Mouse (Mus musculus) left cerebral cortex, postnatal 10 days (tissue): ENCODE results near the gene Vwc2. TPM values are rescaled to one million over a fixed set of nuclear protein-coding genes. Genes with fewer than 3 reads are reported as not detected.

Experiments used
- DNase-seq, 2 experiments: peaks; one replicate each; pipeline ENCODE4 v3.0.0; 2021 to 2022; ENCODE audit warnings: low spot score in 2 of 2, mixed read lengths in 1 of 2; ENCODE audit errors: extremely low spot score in 1 of 2
- intact Hi-C: fragments of 180-260 bp; cut with DNase I; formaldehyde crosslinking; loops from one replicate; pipeline ENCODE4 v1.15.1; 2025
- total RNA-seq, 2 experiments: library from RNA; stranded (reverse); gene quantifications; 2 replicates each; pipeline ENCODE4 v1.2.3; 2021

Vwc2 gene
- 10 to 100 TPM; 11.3 to 12.7 TPM for total RNA-seq

DNA sequence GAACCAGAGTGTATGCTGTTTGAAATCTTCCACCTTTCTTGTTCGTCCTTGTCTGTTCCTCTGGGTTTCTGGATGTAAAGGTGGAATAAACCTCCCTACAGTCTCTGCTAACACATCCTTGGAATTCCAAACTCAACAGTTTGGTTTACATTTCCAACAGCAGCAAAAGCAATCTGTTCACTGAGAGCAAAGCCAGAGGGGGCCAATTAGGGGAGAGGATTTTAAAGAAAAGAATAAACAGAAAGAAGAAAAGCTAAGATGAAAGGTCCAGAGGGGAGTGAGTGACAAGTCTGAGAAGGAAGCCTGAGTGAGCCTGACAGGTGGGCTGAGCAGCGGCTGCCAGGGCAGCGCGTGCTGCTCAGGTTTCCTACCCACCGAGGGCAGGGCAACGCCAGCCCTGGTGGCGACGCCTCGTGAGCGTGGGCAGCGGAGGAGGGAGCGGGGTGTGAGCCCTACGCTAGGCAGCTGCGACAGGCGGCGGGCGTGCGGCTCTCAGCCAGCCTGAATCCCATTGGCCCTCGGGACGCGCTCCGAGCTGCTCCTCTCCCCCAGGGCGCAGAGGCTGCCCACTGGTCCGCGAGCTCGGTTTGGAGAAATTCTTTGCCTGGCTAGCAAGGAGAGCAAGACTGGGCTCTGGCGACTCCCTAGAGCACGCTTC lies at the start of gene Vwc2:
TSS of gene Vwc2 (plus strand) at position 648 of the 658 bp plus-strand sequence.
- DNase-seq, result peak in 1 of 2 experiments; percentile 59
- intact Hi-C loops, result no loop called here

DNA sequence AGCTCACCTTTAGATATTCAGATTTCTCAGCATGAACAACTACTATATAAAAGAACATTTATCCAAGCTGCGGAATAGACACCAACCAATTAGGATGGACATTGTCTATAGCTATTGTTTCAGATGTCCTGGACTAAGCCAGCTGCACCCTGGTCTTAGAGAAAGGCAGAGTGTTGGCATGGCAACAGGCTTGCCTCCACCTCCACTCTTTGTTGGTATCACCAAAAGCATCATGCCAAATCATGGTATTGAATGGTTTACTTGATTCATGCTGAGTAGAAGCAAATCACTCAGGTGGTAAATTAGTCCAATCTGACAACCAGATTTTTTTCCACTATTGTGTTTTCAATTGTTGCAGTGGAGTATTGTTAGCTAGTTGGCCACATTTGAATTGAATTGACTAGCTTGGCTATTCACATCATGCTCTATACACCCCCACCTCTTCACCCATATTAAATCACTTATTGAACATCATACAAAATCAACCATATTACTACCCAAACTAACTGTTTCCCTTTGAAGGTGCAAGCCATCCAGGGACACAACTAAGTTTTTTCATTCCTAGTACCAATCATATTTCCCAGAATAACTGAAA lies 25.8 kb upstream of the Vwc2 start:
- intact Hi-C loops, result no loop called here
- DNase-seq, result no peak

DNA sequence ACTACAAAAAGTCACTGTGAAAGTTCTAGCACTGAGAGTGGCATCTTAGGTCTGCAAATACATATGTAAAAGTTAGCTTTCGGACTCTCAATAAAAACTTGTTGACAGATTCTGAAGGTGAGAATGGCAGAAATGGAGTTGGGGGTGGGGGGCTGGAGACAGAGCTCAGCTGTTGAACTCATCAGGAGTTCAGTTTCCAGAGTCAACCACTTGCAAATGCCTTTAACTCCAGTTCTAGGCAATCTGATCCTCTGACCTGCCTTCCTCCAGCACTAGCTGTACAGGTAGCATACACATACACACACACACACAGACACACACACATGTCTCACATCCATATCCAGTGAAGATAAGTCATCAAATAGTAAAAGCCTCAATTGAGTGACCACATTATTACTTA lies 16.4 kb upstream of the Vwc2 start:
- DNase-seq, result no peak
- intact Hi-C loops, result no loop called here

DNA sequence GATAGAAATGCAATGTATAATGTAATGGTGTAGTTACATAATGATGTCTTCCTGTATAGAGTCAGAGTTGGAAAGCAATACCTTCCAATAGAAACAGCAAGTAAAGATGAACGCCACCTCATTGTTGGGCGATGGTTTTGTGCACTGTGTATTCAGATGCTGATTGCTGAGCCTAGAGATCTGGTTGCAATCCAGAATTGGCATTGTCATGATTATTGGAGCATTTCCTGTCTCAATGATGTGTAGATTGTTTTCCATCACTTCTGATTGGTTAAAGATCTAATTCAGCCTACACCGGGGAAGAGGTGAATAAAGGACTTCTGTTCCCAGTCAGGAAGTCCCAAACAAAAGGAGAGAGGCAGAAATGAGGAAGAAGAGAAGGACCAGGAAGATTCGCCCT lies 15.7 kb upstream of the Vwc2 start:
- intact Hi-C loops, result no loop called here
- no peak for DNase-seq

DNA sequence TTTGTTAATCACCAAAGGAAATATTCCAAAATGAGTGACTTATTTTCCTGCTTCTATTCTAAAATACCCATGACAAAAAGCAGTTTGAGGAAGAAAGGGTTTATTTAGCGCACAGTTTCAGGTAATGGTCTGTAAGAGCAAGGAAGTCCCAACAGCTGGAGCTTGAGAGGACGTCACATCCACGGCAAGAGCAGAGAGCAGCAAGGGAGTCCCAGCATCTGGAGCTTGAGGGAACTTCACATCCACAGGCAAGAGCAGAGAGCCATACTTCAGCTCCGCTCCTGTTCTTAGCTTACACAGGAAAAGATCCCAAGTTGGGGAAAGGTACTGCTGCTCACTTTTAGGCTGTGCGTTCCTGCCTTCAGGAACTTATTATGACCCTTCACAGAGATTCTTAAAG lies 15.0 kb upstream of the Vwc2 start:
- intact Hi-C loops, result no loop called here
- no peak for DNase-seq

DNA sequence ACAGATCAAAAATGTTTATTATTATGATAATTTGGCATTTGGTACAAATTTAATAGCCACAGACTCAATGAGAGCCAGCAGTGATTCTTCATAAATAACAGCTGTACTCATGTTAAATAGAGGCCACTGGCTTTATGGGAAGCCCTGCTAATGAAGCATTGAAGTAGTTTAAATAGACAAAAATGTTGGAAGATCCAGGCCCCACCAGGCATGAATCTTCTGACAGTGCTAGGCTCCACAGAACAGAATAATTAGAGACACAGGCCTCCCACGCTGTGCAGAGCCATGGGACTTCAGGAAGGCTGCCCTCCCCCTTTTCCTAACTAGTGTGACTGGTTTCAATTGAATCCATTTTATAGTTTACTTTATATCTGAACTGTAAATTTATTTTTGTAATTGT lies 11.8 kb upstream of the Vwc2 start:
- intact Hi-C loops, result no loop called here
- no peak for DNase-seq

DNA sequence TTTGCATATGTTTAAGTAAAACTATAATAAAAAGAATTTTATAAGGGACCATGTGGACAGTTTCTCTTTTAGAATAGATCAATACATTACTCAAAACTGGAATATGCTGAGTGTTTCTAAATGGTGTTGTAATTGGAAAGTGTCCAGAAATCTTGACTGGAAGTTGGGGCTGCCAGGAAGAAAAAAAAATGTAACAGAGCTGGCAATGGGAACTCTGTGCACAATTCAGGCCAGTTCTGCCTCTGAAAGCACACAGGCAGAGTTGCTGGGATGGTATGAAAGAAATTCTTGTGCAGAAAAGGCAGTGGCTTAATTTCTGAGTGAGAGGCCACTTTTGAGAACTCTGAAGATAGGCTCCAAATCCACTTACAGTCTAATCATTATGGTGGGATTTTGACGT lies 11.4 kb upstream of the Vwc2 start:
- no peak for DNase-seq
- intact Hi-C loops, result no loop called here

DNA sequence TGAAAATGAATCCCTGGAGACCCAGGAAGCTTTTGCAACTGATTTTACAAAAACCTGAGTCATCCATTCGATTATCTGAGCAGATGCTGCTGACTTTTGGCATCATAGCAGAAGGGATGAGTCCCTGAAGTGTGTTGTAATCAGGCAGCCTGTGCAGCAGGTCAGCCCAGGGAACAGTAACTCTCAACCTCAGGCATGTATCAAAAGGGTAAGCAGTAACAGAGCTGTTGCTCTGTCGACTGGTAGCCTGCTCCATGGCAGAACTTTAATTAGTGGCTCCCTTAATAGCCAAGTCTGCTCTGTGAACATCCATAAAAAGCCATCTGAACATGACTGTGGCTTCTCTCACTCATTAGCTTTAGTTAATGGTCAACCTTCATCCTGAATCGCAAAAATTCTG lies 5.1 kb upstream of the Vwc2 start:
- DNase-seq, result no peak
- intact Hi-C loops, result no loop called here

DNA sequence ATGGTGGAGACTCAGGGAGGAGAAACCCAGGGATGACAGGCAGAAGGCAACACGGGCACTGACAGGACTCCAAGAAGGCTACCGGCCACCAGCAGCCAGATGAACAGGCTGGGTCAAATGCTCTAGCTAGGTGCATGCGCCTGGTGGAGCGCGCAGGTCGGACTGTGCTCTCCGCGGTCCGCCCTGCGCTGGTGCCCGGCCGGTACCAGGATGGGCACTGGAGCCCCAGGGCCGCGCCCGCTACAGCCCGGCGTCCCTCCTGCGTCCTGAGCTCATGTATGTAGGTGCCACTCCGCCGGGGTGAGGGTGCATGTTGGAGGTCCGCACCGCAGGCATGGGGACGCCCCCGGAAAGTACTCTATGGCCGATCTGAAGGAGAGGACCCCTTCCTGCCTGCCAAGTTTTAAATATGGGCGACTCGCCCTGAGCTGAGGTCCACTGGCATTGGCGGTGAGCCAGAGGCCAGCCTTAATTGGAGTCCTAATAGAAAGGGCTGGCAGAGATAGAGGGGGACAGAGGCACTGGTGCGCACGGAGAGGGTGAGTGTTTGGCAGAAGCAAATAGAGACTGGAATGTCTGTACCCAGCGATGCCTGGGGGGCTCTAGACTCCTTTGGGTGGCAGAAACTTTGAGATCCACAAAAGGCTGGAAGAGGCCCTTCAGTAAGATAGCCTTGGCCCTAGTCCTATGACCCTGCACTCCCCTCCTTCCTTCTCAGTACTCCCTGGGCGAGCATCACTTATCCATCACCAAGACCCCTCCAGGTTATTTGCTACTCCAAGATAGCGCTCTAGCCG lies 409 bp downstream of the Vwc2 start:
- intact Hi-C loops, result no loop called here
- peak in 1 of 2 experiments; percentile 44 for DNase-seq

DNA sequence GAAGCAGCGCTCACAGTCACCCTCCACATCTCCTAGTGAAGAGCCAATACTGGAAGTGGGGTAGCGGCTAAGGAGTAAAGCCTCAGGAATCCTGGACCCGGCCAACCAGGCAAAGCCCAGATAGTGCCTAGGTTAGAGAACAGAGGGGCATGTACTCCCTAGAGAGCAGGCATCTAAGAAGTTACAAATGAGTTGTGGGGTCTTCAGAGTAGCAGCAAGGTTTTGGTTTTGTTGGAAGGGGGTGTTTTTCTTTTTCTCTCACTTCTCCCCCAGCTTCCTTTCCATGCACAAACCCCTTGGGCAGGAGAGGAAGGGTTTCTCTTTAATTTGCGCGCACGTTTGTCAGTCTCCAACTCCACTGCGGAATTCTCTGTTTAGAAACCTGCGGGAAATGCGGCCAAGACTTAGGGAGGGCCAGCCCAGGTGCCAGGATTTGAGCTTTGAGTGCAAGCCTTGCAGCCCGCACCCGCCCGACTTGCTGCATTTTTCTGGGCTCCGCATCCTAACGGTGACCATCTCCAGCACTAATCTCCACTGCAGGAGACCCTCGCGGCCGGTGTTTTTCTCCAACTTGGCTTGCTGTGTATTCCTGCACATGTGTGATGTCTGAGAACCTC lies 1.1 kb downstream of the Vwc2 start:
- DNase-seq, result no peak
- intact Hi-C loops, result no loop called here

DNA sequence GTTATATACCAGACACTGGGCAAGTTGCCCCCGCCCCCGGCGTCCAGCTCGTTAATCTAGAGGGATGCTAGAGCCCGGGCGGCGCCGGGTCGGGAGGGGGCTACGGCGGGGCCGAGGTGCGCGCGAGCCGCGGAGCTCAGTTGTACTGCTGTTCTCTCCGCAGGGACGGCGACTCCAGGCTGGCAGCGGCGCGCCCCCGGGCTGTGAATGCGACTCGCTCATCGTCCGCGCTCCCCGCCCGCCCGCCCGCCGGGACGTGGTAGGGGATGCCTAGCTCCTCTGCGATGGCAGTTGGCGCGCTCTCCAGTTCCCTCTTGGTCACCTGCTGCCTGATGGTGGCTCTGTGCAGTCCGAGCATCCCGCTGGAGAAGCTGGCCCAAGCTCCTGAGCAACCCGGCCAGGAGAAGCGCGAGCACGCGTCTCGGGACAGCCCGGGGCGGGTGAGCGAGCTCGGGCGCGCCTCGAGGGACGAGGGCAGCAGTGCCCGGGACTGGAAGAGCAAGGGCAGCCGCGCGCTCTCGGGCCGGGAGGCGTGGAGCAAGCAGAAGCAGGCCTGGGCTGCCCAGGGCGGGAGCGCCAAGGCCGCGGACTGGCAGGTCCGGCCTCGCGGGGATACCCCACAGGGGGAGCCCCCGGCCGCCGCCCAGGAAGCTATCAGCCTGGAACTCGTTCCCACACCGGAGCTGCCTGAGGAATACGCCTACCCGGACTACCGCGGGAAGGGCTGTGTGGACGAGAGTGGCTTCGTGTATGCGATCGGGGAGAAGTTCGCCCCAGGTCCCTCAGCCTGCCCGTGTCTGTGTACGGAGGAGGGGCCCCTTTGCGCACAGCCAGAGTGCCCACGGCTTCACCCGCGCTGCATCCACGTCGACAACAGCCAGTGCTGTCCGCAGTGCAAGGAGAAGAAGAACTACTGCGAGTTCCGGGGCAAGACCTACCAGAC lies 1.9 kb downstream of the Vwc2 start:
- DNase-seq, result peak in 1 of 2 experiments; percentile 50
- intact Hi-C loops, result no loop called here

DNA sequence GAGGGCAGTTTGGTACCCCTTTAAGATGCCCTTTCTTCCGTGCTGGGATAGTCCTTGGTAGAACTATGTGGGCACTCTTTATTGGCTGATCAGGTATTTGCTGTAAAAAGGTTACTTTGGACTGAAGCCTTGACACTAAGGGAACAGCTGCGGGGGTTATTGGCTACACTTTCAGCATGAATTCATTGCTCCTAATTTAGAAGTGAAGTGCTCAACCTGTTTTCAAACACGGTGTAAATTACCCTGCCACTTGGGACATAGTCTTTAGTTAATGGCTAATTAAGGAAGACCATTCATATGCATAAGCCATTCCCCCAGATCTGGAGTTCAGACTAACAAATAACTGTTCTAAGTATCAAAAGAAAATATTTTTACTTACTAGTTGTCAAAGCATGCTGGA lies 2.7 kb downstream of the Vwc2 start:
- intact Hi-C loops, result no loop called here
- DNase-seq, result no peak

DNA sequence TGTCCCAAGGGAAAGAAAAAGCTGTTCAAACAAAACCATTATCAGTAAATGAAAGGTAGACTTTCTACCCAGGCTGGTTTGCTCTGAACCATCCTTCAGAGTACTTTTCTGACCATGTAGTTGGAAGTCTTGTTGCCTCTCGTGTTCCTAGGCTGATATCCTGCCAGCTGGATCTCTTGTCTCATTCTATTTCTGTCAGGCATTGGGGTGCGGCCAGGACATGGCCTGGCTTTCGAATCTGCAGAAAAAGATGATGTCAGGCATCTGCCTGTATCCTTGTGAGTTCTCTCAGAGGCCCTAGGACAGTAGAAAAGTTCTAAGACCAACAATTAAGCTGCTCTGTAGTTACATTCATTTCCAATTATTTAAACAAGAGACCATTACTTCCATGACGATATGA lies 8.8 kb downstream of the Vwc2 start:
- intact Hi-C loops, result no loop called here
- DNase-seq, result no peak

DNA sequence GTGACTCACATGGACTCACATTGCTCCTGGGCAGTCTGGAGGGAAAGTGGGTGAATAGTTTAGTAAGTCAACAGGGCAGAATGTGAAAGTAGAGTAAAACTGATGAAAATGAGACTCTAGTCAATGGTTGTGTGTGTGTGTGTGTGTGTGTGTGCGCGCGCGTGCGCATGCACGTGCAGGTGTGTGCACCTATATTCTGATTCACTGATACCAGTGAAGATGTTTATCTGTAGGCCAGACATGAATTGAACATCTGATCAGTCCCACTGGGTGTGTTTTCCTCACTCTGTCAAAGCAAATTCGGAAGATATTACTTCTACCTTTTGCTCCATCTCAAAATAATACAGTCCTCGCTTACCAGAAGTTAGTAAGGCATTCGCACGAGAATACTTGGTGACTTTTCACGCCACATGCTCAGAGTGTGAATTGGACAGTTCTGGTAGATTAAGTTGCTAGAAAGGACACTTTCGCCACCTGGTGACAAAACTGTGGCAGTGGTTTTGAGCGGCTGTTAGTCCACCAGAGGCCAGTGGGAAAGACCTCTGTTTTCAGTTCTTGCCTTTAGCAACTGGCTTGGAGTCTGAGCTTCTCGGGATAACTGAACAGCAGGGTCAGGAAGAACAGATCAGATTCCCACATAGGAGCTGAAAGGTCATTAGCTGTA lies 17.5 kb downstream of the Vwc2 start:
- peak; percentile 40 to 55 for DNase-seq
- intact Hi-C loops, result loop anchor here (1.0 to 5.0 kb wide), 2 partner anchors 1649 to 1814 kb away; no protein-coding TSS in a partner anchor

DNA sequence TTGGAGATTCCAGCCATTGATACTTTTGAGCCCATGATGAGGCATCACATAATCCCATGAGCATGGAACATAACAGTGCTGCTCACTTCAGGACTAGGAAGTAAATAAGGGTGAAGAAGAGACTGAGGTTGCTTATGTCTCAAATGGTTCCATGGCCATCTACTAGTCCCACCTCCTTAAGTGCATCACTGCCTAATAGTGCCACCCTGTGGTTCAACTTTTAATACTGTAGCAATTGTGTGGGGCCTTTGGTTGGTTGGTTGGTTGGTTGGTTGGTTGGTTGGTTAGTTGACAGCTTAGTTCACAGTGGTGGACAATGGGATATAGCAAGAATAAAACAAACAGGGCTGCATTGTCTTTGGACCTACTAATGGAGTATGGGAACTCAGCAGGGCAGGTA lies 26.6 kb downstream of the Vwc2 start:
- intact Hi-C loops, result no loop called here
- no peak for DNase-seq

DNA sequence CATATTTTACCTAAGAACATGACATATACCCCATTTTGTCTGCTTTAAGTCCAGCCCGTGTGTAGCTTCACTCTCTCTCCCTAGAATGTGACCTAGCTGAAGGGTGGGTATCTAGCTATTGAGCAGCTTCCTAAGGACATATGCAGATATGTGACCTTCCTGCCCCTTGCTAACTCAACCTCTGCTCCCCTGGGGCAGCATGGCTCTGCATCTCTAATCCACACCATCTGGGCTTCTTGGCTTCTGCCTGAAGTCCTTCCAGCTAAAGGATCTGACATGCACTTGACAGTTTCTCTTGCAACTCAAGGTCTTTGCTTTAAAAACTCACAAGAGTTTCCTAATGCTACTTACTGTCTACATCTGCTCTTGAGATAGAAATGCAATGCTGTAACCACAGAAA lies 38.7 kb downstream of the Vwc2 start:
- intact Hi-C loops, result no loop called here
- DNase-seq, result no peak

DNA sequence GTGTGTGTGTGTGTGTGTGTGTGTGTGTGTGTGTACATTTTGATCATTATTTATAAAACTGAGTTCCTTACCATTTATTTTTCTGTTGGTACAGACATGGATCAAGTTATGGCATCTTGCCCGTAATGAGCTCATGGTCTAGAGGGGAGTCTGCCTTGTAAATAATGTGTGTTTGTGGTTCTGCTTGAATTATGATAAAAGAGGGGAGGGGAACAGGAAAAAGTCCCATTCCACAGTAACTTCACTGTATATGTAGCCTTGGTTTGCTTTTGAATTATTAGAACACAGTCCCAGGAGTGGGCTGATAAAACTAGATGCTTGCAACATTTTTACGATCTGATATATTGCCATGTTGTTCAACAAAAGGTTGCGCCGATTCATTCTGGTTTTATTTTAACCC lies 57.4 kb downstream of the Vwc2 start:
- DNase-seq, result no peak
- intact Hi-C loops, result no loop called here

DNA sequence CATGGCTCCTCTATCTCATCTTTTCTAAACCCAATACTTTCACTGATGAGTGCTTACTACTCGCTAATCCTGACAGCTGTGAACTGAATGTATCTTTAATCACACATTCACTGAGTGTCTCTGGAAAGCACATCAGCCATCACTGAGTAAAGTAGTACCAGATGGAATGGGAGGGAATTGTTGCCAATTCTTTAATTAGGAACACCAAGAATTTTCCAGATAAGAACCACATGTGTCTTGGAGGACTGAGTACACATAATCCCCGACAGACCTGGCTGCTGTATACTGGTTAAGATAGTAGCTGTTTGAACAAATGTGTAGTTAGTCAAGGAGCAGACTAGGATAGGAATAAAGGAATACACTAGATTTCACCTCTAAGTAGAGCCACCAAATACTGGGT lies 61.2 kb downstream of the Vwc2 start:
- intact Hi-C loops, result no loop called here
- DNase-seq, result no peak
